Mouse (Mus musculus): ENCODE measurements around the gene Oit3.

GRCm38 (mm10) chr10:59430701-59431218 lies 10.8 kb downstream of the Oit3 start:
- TF ChIP-seq CHD2 (IDR thresholded peaks at IDR 0.05; ENCODE audit: low read depth, low read length) (no peak), MAFK (IDR thresholded peaks at IDR 0.05; ENCODE audit: insufficient read depth, low read depth, low read length) (no peak), HCFC1 (IDR thresholded peaks at IDR 0.05; ENCODE audit: borderline replicate concordance, insufficient read depth, low read length) (no peak), ZC3H11A (IDR thresholded peaks at IDR 0.05; ENCODE audit: borderline replicate concordance, low read depth, low read length) (no peak), ZNF384 (IDR thresholded peaks at IDR 0.05; ENCODE audit: low read depth, low read length) (no peak)
